Mouse (Mus musculus): ENCODE measurements around the gene Gm15127.
"Not testable (repeated sequence)": the region's sequence is repeated elsewhere in the genome, so short reads cannot be mapped to it uniquely, and the experiment has no call there.

- not testable (repeated sequence) for TF ChIP-seq CHD2 (IDR thresholded peaks at IDR 0.05; ENCODE audit: low read depth, low read length); MAFK (IDR thresholded peaks at IDR 0.05; ENCODE audit: insufficient read depth, low read depth, low read length); ZC3H11A (IDR thresholded peaks at IDR 0.05; ENCODE audit: borderline replicate concordance, low read depth, low read length); HCFC1 (IDR thresholded peaks at IDR 0.05; ENCODE audit: borderline replicate concordance, insufficient read depth, low read length)
These were observed 48.3 kb upstream of the Gm15127 start, which contains the start of gene Gm8334 for GRCm38 (mm10) chrX:148615053-148615452.
